8 mouse cellular contexts compared by ENCODE assay signal in genomic region chr10:42089235-42089625, GRCm38 (mm10).
A peak's percentile ranks its signal among the peaks of the same experiment; 100 is the strongest.
DNase-seq lines count a peak whose midpoint lies in the region; ATAC-seq lines count a peak whose summit lies in the region.

No protein-coding gene starts in this region.

- WGBS in intestine, embryonic 16.5 days = 13% methylated on average over 3 of the region's 3 CpGs
- 26% methylated on average over 3 of the region's 3 CpGs for WGBS in limb, embryonic 11.5 days

- H3K27ac ChIP-seq in intestine, embryonic 16.5 days (ENCODE audit: low read length) = 0 out of 2 replicates have a peak overlapping the region, but pooled peaks have one; percentile 26
- H3K27ac ChIP-seq in limb, embryonic 11.5 days (replicated peaks; ENCODE audit: low read depth, low read length) = no peak overlapping the region

- H3K4me2 ChIP-seq in intestine, embryonic 16.5 days (ENCODE audit: low read depth, low read length) = no peak overlapping the region
- no peak overlapping the region for H3K4me2 ChIP-seq in limb, embryonic 11.5 days (ENCODE audit: low read depth, severe bottlenecking)

- peak; percentile 45 for DNase-seq in layer of hippocampus, adult 11-12 months (ENCODE audit: low spot score)
- no peak for DNase-seq in layer of hippocampus, adult 9-10 months (ENCODE audit: low spot score)
- peak; percentile 64 for DNase-seq in adrenal gland, postnatal 25 days
- DNase-seq in heart, adult 11 months = peak; percentile 98
- peak; percentile 39 for DNase-seq in limb, embryonic 11.5 days (ENCODE audit: low spot score)
- DNase-seq in natural killer cell, adult 2 months (ENCODE audit: low spot score in 2 of 2) = peak; percentile 6 to 11
- peak; percentile 73 to 80 for DNase-seq in urinary bladder, postnatal 4 days (ENCODE audit: low spot score in 2 of 2)

- H3K9ac ChIP-seq in intestine, embryonic 16.5 days (ENCODE audit: low read depth, low read length) = 0 out of 2 replicates have a peak overlapping the region, but pooled peaks have one; percentile 17
- no peak overlapping the region for H3K9ac ChIP-seq in limb, embryonic 11.5 days (ENCODE audit: low read length)

- no peak overlapping the region for H3K4me3 ChIP-seq in intestine, embryonic 16.5 days (ENCODE audit: low read length)
- no peak overlapping the region for H3K4me3 ChIP-seq in limb, embryonic 11.5 days (ENCODE audit: low read depth, low read length)

- H3K36me3 ChIP-seq in intestine, embryonic 16.5 days (ENCODE audit: control insufficient read depth, insufficient read depth, low read length) = no peaks in the 10 kb centered on the region
- no peaks in the 10 kb centered on the region for H3K36me3 ChIP-seq in limb, embryonic 11.5 days (ENCODE audit: control insufficient read depth, insufficient read depth, low read length)

- no peaks in the 10 kb centered on the region for H3K27me3 ChIP-seq in intestine, embryonic 16.5 days (replicated peaks; ENCODE audit: control insufficient read depth, insufficient read depth, low read length)
- no peaks in the 10 kb centered on the region for H3K27me3 ChIP-seq in limb, embryonic 11.5 days (ENCODE audit: control insufficient read depth, insufficient read depth, low read length)

- peaks cover 14% of the 10 kb centered on the region for H3K4me1 ChIP-seq in intestine, embryonic 16.5 days (ENCODE audit: control insufficient read depth, insufficient read depth, low read length)
- peaks cover 7% of the 10 kb centered on the region; the same call in 1 of the 2 replicates for H3K4me1 ChIP-seq in limb, embryonic 11.5 days (ENCODE audit: control insufficient read depth, insufficient read depth, low read length)

- no peaks in the 10 kb centered on the region for H3K9me3 ChIP-seq in intestine, embryonic 16.5 days (ENCODE audit: control insufficient read depth, low read length)
- no peaks in the 10 kb centered on the region for H3K9me3 ChIP-seq in limb, embryonic 11.5 days (ENCODE audit: control insufficient read depth, low read length)

- peak; percentile 73 for ATAC-seq in intestine, embryonic 16.5 days
- ATAC-seq in limb, embryonic 11.5 days (ENCODE audit: insufficient number of reproducible peaks, low FRiP score, low TSS enrichment, low read depth) = no peak
